Mouse (Mus musculus): ENCODE data around the gene Ddah1.

The Ddah1 gene

DNA sequence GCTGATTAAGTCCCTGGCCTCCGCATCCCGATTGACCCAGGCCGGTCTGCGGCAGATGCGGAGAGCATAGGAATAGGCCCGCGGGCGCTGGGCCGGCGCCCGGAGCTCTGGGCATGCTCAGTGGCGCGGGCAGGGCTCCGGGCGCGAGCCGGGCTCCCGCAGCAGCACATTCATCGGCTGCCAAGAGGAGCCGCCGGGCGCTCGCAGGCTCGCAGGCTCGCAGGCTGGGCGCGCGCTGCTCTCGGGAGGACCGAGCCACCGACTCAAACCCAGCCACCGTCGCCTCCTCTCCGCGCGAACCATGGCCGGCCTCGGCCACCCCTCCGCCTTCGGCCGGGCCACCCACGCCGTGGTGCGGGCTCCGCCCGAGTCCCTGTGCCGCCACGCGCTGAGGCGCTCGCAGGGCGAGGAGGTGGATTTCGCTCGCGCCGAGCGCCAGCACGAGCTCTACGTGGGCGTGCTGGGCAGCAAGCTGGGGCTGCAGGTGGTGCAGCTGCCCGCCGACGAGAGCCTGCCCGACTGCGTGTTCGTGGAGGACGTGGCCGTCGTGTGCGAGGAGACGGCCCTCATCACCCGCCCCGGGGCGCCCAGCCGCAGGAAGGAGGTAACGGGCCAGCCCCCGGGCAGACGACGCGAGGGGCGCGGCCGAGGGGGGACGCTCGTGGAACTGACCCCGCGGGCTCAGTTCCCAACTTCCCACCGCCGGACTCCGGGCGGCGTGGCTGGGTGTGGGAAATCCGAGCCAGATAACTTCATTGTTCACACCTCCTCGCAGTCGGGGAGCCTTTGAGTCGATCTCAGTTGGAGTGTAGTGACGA is at the start of gene Ddah1:
TSS of gene Ddah1 (plus strand) at position 115 of the 818 bp plus-strand sequence.
- peak; percentile 16 for DNase-seq (ENCODE audit: low spot score)

- no peak for DNase-seq (ENCODE audit: low spot score)
Observed at GRCm38 (mm10) chr3:145715923-145716322, 42.6 kb upstream of the Ddah1 start.

GRCm38 (mm10) chr3:145719660-145720059 is 38.8 kb upstream of the Ddah1 start:
- DNase-seq (ENCODE audit: low spot score): no peak

GRCm38 (mm10) chr3:145725078-145725477 is 33.4 kb upstream of the Ddah1 start:
- no peak for DNase-seq (ENCODE audit: low spot score)

DNA sequence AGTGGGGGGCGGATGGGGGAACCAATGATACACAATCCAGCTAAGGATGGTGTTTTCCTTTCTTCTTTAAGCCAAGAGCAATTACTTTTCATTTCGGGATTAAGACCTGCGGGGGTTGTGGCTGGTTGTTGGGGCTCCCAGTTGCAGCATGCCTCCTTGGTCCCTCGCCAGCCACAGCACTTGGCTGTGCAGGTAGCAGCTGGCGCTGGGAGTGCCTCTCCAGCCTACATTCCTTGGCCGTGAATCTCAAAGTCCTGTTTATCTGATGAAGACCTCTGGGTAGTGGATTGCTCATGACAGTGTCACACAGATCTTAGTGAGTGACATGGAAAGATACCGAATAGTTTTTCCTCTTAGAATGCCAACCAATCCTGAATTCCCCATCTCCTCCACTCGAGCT is 30.1 kb upstream of the Ddah1 start:
- DNase-seq (ENCODE audit: low spot score): no peak

- no peak for DNase-seq (ENCODE audit: low spot score)
Observed at GRCm38 (mm10) chr3:145729531-145729930, 28.9 kb upstream of the Ddah1 start.

- DNase-seq (ENCODE audit: low spot score): no peak
Observed at GRCm38 (mm10) chr3:145730092-145730491, 28.4 kb upstream of the Ddah1 start.

DNA sequence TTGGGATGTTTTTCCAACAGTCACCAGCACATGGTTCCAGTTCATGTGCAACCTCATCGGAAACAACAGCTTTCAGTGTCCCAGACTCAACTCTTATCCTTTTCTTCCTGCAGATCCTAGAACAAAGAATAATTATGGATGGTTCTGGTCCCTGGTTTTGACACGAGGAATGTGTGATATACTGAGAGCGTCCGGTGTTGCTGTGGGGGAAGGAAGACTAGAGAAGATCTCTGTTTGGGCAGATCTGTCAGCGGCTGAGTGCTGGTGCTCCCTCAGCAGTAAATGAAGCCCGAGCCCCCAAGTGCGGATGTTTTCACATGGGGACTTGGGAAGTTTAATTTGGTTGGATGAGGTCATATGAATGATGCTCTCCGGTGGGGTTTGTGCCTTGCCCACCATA is 23.6 kb upstream of the Ddah1 start:
- no peak for DNase-seq (ENCODE audit: low spot score)

DNA sequence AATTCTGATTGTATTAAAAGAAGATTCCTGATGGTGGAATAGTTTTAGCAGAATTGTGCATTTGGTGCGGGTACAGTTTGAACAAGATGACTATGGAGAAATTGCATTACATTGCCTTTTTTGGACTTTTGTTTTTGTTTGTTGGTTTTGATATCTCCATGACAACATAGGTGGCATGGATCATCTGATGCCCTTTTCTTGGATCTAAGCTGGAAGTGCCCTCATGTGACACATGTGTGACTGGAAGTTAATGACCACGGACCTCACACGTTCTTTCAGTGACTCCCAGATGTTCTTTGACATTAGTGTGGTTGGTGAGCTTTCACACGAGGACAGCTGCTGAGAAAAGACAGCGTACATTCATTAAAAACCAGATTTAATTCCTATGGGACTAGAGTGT is 21.9 kb upstream of the Ddah1 start:
- DNase-seq (ENCODE audit: low spot score): no peak

DNA sequence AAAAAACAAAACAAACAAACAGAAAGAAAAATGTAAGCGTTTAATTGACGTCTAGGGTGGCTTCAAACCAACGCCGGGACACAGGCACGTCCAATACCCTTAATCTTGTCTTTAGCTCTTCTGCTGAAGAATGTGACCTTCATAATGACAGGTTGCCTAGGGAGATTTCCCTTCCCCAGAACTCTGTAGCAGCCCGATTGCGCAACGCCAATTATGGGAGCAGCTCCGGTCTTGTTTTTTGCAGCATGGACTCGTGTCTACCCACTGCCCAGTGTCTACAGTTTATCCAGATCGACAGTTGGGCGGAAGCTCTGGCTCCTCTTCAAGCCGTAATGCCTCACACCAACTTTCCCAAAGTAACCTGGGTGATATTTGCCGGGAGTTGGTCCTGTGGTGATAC is 19.8 kb upstream of the Ddah1 start:
- no peak for DNase-seq (ENCODE audit: low spot score)

GRCm38 (mm10) chr3:145739904-145740303 is 18.6 kb upstream of the Ddah1 start:
- no peak for DNase-seq (ENCODE audit: low spot score)

GRCm38 (mm10) chr3:145743050-145743449 is 15.4 kb upstream of the Ddah1 start:
- DNase-seq (ENCODE audit: low spot score): no peak

GRCm38 (mm10) chr3:145743476-145744027 is 14.9 kb upstream of the Ddah1 start:
- DNase-seq (ENCODE audit: low spot score): no peak

DNA sequence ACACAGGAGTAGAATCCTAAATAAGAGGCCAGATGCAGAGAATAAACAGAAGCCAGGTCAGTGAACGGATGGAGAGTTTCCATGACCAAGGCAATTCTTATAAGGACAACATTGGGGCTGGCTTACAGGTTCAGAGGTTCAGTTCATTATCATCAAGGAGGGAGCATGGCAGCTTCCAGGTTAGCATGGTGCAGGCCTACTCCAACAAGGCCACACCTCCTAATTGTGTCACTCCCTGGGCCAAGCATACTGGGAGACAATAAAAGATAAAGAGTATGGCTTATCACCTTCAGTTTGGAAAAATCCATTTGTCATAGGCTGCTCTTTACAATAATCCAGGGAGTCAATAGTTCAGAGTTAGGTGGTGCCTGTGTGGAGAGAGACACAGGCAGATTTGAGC is 9.8 kb upstream of the Ddah1 start:
- no peak for DNase-seq (ENCODE audit: low spot score)

DNA sequence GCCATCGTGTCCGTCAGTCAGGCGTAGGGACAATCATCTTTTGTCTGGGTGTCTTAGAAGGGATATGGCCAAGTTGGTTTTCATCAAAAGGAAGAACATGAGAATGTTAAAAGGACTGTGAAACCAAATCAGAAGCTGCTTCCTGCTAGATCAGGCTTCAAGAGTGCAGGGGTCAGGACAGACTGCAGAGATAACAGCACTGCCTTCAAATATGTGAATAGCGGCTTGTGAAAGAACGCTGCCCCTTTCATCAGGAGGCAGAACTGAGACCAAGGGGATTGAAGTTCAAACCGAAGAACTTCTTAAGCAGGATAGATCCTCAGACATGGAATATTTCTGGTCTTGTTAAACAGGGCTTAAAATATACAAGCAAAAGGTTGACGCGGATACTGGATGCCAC is 2.0 kb upstream of the Ddah1 start:
- no peak for DNase-seq (ENCODE audit: low spot score)

GRCm38 (mm10) chr3:145757177-145757576 is 1.3 kb upstream of the Ddah1 start:
- DNase-seq (ENCODE audit: low spot score): no peak

- peak; percentile 26 for DNase-seq (ENCODE audit: low spot score)
Observed at GRCm38 (mm10) chr3:145757844-145758243, 631 bp upstream of the Ddah1 start.

DNA sequence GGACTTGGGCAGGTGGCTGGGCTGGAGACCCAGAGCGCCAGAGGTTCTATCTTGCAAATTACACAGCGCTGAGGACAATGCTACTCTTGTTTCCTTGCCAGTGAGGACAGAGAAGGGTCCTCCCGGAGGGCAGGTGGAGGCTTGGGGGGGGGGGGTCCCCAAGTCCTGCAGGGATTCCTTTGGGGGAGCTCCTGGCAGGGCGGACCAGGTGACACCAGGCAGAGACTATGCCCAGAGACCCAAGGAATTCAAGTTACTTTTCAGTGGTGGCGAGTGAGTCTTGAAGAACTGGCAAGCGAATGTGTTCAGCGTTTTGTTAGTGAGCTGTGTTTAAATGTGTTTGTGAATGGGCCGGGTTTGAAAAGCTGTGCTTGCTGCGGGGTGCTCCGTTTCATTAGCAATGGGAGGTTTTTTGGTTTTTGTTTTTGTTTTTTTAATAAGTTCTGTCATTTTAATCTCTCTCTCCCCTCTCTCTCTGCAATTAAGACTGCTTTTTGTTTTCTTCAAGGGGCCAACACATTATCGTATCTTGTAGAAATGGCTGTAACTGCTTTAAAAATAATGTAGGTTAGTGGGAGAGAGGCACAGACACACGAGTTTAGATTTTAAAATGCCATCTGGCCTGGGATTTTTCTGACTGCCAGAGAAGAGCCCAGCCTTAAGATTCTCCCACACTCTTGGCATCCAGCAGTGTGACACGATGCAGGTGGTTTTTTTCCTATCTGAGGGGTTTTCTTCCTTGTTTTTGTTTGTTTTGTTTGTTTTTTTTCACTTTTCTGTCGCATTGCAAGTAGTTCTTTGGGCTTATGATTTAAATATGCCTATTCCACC is 1.1 kb downstream of the Ddah1 start:
- no peak for DNase-seq (ENCODE audit: low spot score)

GRCm38 (mm10) chr3:145760547-145760946 is 2.1 kb downstream of the Ddah1 start:
- no peak for DNase-seq (ENCODE audit: low spot score)

GRCm38 (mm10) chr3:145761501-145762170 is 3.2 kb downstream of the Ddah1 start:
- no peak for DNase-seq (ENCODE audit: low spot score)

DNA sequence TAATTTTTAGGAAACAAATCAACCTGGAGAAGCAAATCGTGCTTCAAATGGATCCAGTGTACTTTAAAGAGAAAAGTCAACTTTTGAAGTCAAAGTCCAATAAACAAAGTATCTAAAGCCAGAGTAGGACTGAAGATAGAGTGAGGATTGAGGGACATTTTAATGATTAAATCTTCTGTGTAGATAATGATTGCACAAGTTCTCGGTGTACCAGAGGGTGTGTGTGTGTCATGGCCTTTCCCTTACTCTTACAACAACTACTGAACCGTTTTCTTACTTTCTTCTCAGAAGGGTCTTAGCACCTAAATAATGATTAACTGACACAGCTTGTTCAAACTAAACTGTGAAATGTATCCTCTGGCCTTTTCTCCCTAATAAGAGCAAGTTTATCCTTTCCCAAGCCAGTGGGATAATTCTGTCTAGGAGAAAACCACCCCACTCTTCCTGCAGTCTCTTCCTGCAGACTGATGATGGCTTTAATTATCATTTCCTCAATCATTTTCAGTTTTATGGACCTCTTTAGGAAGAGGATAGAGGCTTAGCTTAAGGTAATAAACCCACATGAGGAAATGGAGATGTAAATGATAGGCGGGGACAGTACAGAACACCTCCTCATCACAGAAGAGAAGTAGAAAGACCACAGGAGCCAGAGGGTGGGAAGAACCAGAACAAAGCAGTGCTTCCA is 4.6 kb downstream of the Ddah1 start:
- DNase-seq (ENCODE audit: low spot score): no peak

GRCm38 (mm10) chr3:145763642-145763972 is 5.1 kb downstream of the Ddah1 start:
- DNase-seq (ENCODE audit: low spot score): no peak
